Mouse (Mus musculus): ENCODE measurements around the gene Gtf2a1.
"Not testable (repeated sequence)": the region's sequence is repeated elsewhere in the genome, so short reads cannot be mapped to it uniquely, and the experiment has no call there.

The Gtf2a1 gene

GRCm38 (mm10) chr12:91589847-91590690 is at the start of gene Gtf2a1:
Gtf2a1 (minus strand) TSS chr12:91590487.
- DNase-seq (ENCODE audit: low spot score in 2 of 2), result peak; percentile 95 to 96

DNA sequence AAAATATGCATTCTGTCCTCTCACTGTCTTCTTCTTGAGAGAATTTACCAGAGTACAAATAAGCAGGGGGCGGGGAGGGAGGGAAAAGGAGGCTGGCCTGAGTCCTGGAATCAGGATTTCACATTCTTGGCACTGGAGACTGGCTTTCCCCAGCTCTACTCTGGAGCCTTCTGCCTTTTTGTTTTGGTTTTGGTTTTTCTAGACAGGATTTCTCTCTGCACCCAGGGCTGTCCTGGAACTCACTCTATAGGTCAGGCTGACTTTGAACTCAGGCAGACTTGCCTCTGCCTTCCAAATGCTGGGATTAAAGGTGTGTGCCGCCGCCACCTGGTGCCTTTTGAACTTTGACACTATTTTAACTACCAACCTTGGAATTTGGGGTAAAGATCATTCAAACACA is 48.1 kb upstream of the Gtf2a1 start:
- DNase-seq (ENCODE audit: low spot score in 2 of 2), result no peak

DNA sequence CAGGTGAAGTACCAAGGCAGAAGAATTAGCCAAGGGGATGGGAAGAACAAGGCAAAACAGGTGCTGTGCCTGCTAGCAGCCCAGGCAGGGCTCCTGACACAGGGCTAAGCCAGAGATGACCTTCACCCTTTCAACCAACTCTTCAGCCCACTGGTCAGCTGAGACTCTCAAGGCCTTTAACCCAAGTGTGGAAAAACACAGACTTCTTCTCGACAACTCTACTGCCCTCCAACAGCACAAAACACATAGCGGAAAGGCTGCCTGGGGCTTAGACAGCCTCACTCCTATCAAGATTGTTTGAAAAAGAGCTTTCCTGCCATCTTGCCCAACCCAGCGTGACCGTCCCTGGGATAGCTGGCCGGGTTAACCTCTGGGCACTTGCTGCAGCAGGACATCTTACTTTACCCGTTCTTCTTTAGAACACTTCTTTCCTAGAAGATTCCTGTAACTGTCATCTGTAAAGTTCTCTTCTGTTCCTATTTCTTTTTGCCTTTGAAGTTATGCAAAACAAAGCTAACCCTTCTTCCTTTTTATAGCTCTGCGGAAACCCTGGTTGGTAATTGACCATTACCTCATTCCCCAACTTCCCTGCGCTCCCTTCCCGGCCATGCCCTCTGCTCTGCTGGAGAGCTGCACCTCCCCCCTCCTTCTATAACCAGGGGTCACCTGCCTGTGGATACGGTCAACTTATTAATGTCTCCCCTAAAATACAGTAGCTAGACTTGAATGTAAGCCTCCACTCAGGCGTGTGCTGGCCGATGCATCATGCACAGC is 47.0 kb upstream of the Gtf2a1 start:
- no peak for DNase-seq (ENCODE audit: low spot score in 2 of 2)

DNA sequence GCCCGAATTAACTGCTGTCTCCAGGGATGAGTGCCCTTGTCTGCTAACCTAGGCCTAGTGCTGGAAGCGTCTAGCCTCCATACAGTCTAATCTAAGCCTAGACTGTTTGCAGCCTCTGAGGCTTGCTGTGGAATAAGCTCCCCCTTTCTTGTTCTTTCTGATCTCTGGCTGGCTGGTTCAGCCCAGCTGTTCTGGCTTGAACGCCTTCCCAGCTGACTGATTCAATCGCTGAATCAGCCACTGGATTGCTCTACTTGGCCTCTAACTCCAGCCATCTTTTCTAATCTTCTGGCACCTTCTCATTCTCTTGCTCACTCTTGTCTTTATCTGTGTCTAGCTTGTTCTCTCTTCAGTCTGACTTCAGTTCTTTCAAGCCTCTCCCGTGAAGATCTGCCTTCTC is 36.2 kb upstream of the Gtf2a1 start:
- DNase-seq (ENCODE audit: low spot score in 2 of 2), result no peak

DNA sequence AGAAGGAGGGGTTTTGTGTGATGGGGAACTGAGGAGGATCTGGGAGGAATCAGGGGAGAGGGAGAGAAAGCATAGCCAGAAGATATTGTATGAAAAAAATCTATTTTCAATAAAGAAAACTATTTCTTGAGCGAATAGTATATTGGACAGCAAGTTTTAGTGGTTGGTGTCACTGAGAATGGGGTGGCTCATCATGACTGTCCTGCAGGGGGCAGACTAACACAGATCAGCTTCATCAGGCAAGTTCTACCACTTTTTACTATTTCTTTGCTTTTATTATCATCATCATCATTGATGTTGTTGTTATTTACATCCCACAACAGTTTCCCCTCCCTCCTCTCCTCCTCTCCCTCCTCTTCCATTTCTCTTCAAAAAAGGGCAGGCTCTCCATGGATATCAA is 34.7 kb upstream of the Gtf2a1 start:
- DNase-seq (ENCODE audit: low spot score in 2 of 2), result no peak

DNA sequence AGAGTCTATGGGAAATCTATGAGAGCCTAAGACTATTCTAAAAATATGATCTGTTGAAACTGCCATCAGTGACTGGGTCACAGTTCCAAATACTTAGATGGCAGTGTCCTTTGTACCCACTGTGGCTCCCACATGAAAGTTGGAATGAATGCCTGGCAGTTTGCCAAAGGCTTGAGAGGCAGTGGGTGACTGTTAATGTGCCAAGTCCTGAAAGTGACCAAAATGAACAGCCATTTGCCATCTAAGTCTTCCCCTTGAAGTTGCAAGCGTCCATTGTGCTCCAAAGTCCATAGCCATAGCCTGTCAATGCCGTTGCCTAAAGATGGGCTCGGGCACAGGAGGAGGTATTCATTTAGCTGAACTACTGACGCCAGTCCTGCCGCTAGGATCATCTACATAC is 19.1 kb upstream of the Gtf2a1 start:
- DNase-seq (ENCODE audit: low spot score in 2 of 2), result peak in 1 of 2 experiments; percentile 32

- DNase-seq (ENCODE audit: low spot score in 2 of 2), result peak in 1 of 2 experiments; percentile 50
These were observed 17.4 kb upstream of the Gtf2a1 start for GRCm38 (mm10) chr12:91607678-91608077.

GRCm38 (mm10) chr12:91606651-91607050 is 16.4 kb upstream of the Gtf2a1 start:
- DNase-seq (ENCODE audit: low spot score in 2 of 2), result no peak

GRCm38 (mm10) chr12:91604600-91604999 is 14.3 kb upstream of the Gtf2a1 start:
- no peak for DNase-seq (ENCODE audit: low spot score in 2 of 2)

- no peak for DNase-seq (ENCODE audit: low spot score in 2 of 2)
These were observed 1.8 kb upstream of the Gtf2a1 start for GRCm38 (mm10) chr12:91592128-91592527.

DNA sequence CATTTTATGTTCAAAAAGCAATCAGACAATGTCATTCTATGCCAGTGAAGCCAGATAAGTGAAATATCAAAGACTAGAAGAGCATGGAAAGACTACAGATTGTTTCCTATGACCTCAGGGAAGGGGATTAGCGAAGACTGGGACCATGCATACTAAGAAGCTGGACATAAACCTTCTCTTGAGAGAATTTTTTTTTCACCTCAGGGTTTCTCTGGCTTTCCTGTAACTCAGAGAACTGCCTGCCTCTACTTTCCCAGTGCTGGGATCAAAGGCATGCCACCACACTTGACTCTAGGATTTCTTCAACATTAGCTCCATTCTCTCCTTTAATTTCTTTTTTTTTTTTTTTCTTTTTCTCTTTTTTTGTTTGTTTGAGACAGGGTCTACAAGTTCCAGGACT is 904 bp upstream of the Gtf2a1 start:
- no peak for DNase-seq (ENCODE audit: low spot score in 2 of 2)

- DNase-seq (ENCODE audit: low spot score in 2 of 2), result no peak
These were observed 429 bp upstream of the Gtf2a1 start for GRCm38 (mm10) chr12:91590716-91591115.

DNA sequence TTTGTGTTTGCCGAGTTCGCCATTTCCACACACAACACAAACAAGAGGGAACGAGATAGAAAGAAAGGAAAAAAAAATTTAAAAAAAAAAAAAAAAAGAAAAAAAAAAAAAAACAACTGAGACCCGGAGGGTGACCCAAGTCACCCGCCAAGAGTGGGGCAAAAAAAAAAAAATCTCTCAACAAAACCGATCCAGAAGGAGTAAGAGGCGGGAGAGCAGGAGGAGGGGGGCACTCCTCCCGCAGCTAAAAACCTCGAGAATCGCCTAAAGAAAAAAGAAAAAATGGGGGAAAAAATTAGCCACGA is 793 bp downstream of the Gtf2a1 start:
- DNase-seq (ENCODE audit: low spot score in 2 of 2), result no peak

DNA sequence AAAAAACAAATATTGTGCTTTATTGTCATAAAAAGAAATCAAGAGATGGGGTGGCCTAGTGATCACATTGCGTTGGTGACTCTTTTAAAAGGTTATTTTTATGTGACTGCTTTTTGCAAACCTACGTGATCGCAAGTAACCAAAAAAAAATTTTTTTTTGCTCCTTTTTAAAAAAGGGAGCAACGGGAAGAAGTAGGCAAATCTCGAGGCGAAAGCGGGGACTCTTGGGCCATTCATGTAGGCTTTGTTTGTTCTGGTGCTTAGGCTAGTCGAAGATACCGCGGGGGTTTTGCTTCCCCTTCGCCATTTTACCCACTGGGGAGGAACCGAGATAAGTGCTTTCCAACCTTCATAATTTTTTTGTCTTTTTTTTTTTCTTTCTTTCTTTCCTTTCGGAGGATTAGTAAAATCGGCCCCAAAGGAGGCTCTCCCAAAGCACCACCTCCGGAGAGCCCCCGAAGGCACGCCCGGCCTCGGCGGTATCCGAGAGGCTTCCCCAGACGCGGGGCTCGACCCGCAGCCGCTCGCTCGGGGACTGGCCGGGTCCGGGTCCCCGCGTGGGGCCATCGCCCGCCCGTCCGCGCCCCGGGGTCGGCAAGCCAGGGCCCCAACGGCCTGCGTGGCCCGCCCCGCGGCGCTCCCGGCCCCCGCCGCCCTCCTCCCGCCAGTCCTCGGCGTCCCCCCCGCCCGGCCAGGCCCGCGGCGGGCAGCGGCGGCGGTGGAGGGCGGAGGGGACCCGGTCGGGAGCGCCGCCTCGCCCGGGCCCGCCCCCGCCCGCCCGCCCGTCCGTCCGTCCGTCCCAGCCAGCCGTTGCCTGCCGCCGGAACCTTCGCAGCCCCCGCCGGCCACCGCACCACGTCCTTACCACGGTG is 1.4 kb downstream of the Gtf2a1 start:
- peak in 1 of 2 experiments; percentile 52 for DNase-seq (ENCODE audit: low spot score in 2 of 2)

- peak; percentile 76 to 90 for DNase-seq (ENCODE audit: low spot score in 2 of 2)
These were observed 2.1 kb downstream of the Gtf2a1 start for GRCm38 (mm10) chr12:91588176-91588669.

DNA sequence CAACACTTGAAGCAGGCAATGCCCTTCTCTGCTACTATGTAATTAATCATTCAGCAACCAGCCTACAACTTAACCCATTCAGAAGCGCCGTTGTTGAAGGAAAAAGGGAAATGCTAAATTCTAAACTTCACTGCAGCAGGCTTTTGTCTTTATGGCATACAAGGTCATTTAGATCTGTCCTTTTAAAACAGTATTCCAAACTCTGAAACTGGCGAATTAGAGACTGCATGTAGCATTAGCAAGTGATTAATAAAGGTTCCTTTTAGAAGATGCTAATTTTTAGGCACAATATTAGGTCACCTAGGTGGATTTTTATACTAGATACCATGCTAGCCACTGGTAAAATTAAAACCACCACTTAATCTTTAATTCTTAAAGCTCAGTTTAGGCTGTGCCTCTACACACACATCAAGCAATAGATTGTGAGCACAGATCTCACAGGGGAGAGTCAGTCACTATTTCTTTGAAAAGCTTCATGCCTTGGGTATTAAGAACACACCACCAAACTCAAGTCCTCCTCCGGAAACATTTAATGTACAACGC is 2.7 kb downstream of the Gtf2a1 start:
- DNase-seq (ENCODE audit: low spot score in 2 of 2), result no peak

DNA sequence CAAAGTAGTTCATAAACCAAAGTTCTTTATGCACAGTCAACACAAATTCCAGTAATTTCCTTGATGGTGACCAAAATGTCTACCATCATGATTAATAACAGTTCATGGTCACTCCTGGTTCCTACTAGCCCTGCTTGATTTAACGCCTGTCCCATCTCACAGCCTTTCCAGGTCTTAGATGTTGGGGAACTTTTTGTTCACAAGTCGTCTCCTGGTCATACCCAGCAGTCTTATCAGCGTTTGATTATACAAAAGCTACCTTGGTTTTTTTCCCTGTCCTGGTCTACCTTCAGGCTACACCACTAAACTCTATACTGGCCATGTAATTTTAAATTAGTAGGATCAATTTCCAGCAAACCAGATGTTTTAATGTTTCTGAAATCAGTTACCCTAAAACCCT is 3.2 kb downstream of the Gtf2a1 start:
- DNase-seq (ENCODE audit: low spot score in 2 of 2), result no peak

DNA sequence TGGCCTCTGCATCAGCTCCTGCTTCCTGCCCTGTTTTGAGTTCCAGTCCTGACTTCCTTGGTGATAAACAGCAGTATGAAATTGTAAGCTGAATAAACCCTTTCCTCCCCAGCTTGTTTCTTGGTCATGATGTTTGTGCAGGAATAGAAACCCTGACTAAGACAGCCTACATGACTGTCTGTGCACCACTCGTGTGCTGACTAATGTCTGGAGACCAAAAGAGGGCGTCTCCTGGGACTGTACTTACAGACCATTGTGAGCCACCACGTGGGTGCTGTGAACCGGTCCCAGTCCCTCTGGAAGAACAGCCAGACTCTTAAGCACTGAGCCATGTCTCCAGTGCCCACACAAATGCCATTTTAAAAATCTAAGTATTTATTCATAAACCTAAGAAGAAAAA is 4.5 kb downstream of the Gtf2a1 start:
- not testable (repeated sequence) for DNase-seq (ENCODE audit: low spot score in 2 of 2)

GRCm38 (mm10) chr12:91585206-91585605 is 5.1 kb downstream of the Gtf2a1 start:
- no peak for DNase-seq (ENCODE audit: low spot score in 2 of 2)

DNA sequence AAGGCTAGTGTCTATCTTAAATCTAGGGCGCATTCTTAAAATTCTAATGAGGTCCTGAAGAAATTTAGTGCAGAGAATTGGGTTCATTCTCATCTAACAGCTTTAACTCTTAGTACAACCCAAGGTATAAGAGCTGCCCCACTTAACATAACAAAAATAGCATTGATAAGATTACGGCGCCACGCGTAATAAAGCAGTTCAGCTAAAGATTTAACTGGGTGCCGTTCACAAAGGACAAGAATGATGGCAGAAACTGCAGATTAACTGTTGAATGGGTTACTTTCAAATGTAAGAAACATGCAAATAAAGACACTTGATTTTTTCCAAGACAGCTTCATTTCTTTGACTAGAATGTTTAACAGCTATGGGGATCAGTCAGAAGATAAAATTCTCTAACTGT is 6.9 kb downstream of the Gtf2a1 start:
- DNase-seq (ENCODE audit: low spot score in 2 of 2), result no peak

DNA sequence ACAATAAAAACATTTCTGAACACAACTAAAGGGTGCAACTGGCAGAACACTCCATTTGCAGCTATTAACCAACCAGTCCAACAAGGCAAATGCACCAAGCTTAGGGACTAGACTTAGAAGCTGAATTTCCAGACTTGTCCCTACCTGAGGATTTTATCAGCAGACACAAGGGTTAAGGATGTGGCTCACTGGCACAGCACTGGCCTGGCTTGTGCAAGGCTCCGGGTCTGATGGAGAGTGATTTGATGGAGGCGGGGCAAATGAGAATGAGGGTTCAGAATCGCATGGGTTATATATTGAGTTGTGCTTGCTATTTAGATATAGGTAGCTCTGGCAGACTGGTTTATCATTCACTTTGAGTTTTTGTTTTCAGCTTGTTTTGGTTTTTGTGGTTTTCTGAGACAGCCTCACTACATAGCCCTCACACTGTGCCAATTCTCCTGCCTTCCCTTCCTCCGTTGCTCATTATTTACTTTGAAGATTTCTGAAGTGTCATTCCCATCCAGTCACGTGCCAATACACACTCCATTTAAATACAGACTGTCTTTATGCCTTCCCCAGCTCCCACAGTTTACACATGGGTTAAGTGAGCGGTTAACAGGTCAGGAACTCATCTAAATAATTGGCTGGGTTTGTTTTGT is 7.8 kb downstream of the Gtf2a1 start:
- no peak for DNase-seq (ENCODE audit: low spot score in 2 of 2)
